Mouse (Mus musculus) gastrocnemius, adult 18-20 months (tissue): ENCODE results near the gene Rmi2. TPM values are rescaled to one million over a fixed set of nuclear protein-coding genes. Genes with fewer than 3 reads are reported as not detected.
"Not testable (repeated sequence)": the region's sequence is repeated elsewhere in the genome, so short reads cannot be mapped to it uniquely, and the experiment has no call there.

Experiments used
- DNase-seq: peaks from one replicate; pipeline ENCODE4 v3.0.0; 2021; ENCODE audit warnings: low spot score
- long read RNA-seq, 2 experiments: library from polyadenylated mRNA; stranded (forward); transcript quantifications; one replicate each; pipeline ENCODE4 v2.0.0; 2021
- total RNA-seq, 2 experiments: library from RNA; stranded (reverse); gene quantifications; 2 replicates each; pipeline ENCODE4 v1.2.3; 2021

Rmi2 gene
- total RNA-seq: 1 to 10 TPM in 1 of 2 experiments, under 1 TPM in 1; 0.95 to 1.5 TPM
- long read RNA-seq, experiment 1: 0 reads
- long read RNA-seq, experiment 2: 0 reads

GRCm38 (mm10) chr16:10834911-10835587 is at the start of gene Rmi2:
Gene Rmi2 (plus strand): TSS chr16:10835059.
- peak; percentile 84 for DNase-seq

GRCm38 (mm10) chr16:10785371-10786231 is 49.3 kb upstream of the Rmi2 start, which contains the start of gene Socs1:
Gene Socs1 (minus strand): TSS chr16:10785536.
- peak; percentile 80 for DNase-seq

DNA sequence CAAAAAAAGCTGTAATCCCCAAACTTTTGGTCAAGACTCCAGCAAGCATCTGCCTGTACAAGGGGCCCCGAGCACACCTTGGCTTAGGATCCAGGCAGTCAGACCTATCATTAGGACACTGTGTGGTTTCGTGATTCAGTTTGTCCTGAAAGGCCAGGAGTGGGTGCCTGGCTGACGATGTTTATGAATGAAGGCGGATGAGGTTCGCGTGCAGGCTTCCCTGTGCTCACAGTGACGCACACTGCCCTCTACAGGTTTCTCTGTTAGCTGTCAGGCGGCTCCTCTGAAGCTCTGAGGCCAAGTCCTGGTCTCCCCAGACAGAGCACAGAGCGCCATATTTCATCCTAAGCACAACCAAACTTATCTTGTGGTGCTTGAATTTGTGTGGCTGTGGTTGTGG is 48.6 kb upstream of the Rmi2 start:
- DNase-seq: peak; percentile 88

DNA sequence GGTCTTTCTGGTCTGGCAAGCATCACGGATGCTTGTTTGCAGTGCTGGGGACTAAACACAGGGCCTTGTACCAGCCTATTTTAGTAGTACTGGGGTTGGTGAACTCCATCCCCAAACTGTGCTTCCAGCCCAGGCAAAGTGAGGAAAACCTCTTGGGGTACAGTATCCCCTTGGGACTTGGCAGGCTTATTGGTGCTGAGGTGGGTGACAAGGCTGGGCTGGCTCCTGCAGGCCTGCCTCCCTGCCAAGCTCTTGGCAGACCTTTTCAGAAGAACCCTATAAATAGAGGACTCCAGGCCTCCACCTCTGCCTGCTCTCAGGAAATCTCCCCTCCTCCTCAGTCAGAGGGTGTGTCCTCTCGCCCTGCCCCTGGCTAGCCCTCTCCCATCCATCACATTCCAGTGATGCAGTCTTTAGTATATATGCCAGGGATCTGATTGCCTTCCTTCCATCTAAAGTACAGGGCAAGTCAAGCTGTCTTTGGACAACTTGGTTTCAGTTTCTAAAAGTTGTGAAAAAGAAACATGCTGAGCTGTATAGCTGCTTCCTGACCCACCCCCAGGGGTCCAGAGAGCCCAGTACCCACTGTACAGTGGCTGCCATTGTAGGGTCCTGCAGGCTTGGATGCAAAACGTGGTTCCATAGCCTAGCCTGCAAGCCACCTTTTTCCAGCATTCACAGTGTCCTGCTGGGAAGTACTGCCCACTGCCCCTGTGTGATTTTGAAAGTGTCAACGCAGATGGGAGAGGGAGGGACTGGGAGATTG is 47.9 kb upstream of the Rmi2 start:
- DNase-seq: peak; percentile 55

DNA sequence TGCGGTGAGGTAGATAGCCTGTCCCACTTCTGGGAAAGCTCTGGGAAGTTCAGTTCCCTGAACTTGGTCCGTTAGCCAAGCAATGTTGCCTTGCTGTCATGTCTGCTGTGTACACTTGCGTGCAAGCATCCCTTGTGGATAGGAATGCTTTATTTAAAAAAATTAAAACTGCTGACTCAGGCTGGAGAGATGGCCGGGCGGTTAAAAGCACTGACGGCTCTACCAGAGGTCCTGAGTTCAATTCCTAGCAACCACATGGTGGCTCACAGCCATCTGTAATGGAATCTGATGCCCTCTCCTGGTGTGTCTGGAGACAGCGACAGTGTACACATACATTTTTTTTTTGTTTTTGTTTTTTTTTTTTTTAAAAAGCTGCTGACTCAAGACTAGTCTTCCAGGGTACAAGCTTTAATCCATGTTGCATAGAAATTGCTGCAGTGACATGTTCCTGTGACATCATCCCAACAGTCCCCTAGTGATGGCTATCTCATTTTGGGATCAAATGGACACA is 47.3 kb upstream of the Rmi2 start:
- no peak for DNase-seq

GRCm38 (mm10) chr16:10788271-10788670 is 46.6 kb upstream of the Rmi2 start, which contains the start of gene Tnp2:
Gene Tnp2 (minus strand): TSS chr16:10788660.
- DNase-seq: no peak

GRCm38 (mm10) chr16:10788866-10789265 is 46.0 kb upstream of the Rmi2 start:
- no peak for DNase-seq

- no peak for DNase-seq
Observed at GRCm38 (mm10) chr16:10790702-10791101, 44.2 kb upstream of the Rmi2 start, which contains the start of gene Prm3. Gene Prm3 (minus strand): TSS chr16:10790914.

DNA sequence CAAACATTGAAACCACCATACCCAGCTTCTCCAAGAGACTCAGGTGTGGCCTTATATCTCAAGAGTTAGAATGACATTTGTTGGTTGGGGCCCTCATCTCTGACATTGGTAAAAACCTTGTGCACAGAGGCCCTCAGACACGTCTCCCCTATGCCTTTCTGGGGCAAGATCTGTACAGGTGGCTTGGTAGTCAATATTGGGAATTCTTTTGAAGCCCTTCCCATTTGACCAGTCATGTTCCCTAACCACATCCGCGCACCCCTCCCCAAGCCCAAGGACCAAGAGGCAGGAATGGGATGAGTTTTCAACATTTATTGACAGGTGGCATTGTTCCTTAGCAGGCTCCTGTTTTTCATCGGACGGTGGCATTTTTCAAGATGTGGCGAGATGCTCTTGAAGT is 38.8 kb upstream of the Rmi2 start, which contains the start of gene Prm2:
Prm2 (minus strand) TSS at position 101 of the 400 bp plus-strand sequence.
- DNase-seq: no peak

DNA sequence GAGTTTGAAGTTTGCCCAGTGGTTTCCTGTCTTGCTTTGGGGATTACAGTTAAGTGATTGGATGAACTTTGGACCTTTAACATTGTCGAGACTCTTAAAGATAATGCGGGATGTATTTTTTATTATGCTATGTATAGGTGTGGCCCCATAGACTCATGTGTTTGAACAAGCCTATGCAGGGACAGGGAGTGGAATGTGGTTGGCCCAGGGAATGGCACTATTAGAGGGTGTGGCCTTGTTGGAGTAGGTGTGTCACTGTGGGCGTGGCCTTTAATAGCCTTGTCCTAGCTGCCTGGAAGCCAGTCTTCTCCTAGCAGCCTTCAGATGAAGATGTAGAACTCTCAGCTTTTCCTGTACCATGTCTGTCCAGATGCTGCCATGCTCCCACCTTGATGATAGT is 32.4 kb upstream of the Rmi2 start:
- not testable (repeated sequence) for DNase-seq

DNA sequence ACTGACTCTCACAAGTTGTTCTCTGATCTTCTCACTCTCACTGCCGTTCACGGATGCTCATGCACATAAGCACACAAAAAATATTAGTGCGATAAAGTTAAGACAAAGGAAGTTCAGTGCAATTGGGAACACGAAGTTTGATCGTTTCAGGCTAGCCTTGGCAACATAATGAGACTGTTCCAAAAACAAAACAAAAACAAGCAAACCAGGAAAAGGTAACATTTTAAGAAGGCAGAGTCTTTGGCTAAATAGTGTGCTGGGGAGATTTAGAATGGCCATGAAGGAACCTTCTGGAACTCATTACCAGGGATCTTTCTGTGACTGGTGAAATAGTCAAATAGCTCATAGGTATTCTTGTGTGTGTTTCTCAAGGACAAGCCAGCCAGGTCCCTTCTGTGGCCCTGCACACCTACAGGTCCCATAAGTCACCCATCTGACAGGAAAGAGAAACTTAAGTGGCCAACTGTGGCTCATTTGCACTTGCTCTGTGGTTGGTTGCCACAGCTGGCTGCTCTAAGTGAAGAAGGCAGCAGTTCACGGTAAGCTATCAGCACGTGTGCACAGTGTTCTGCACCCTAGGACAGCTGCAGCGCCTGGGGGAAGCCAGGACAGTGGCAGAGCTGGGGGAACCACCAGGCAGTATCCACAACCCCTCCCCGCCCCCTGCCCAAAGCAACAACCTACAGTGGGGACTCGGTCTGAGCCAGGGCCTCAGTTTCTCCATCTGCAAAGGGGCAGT is 28.9 kb upstream of the Rmi2 start, which contains the start of gene Prm1:
Prm1 (minus strand) TSS at position 51 of the 739 bp plus-strand sequence.
- DNase-seq: no peak

GRCm38 (mm10) chr16:10810376-10810775 is 24.5 kb upstream of the Rmi2 start:
- no peak for DNase-seq

- no peak for DNase-seq
Observed at GRCm38 (mm10) chr16:10812865-10813371, 21.9 kb upstream of the Rmi2 start, which contains the start of gene Gm11172. Gene Gm11172 (plus strand): TSS chr16:10812915.

DNA sequence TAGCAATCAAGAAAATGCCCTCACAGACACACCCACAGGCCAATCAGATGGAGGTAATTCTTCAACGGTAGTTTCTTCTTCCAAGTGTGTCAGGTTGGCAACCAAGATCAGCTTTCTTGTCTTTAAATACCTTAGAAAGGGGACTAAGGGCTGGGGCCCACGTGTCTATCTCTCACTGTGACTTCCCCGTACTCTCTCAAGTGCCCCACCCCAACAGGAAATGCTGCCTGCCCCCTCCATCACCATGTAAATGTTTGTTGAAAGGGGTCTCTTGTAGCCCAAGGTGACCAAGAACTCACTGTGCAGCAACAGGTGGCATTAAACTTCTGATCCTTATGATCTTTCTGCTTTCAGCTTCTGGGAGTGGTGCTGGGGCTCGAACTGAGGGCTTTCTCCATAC is 21.1 kb upstream of the Rmi2 start:
- no peak for DNase-seq

GRCm38 (mm10) chr16:10814864-10815263 is 20.0 kb upstream of the Rmi2 start:
- DNase-seq: no peak

GRCm38 (mm10) chr16:10818579-10819135 is 16.2 kb upstream of the Rmi2 start:
- DNase-seq: no peak

DNA sequence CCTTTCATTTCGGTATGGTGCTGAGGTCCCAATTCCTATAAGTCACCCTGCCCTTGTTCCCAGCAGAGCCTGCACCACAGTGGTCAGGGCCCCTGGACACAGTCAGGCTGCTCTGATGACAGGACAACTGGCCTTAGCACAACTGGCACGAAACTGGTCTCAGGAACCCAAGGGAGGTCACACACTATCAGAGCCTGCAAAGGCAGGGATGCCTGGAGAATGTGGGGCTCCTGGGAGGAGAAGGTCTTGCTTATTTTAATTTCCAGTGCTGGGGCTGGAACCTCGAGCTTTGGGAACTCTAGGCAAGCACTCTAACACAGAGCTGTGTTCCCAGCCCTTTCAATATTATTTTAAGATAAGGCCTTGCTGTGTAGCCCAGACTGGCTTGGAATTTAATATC is 14.9 kb upstream of the Rmi2 start:
- peak; percentile 18 for DNase-seq

DNA sequence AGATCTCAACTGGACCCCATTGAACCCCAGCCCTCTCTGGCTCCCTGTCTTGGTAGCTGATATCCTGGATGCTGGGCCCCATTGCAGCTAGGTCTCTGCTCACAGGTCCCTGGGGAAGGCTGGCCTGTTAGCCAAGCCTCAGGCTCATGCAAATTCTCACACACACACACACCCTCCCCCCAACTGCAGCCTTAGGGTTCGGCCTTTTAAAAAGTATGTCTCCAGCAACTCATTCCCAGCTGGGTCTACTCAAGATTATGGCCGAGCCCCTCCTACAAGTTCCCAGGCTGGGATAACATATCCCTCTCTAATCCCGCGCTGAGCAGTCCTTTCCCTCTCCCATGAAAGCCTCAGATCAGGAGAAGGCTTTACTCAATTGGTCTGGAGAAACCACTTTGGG is 13.5 kb upstream of the Rmi2 start:
- DNase-seq: no peak

DNA sequence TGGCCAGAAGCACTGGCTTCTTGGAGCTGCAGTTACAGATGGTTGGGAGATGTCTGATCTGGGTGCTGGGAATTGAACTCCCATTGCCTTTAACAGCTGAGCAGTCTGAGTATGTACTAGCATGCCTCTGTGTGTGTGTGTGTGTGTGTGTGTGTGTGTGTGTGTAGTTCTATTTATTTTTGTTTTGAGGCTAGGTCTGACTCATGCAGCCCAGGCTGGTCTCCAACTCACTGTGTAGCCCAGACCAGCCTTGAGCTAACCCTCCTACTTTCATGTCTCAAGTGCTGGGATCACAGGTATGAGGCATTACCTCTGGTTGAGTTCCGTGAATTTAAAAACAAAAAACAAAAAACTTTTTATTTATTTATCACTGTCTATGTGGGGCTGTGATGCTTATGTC is 10.3 kb upstream of the Rmi2 start:
- no peak for DNase-seq

- DNase-seq: no peak
Observed at GRCm38 (mm10) chr16:10825840-10826239, 9.0 kb upstream of the Rmi2 start.
